Mouse (Mus musculus) layer of hippocampus, adult 18-20 months (tissue): Measurements from ENCODE around the gene Acot12. TPM values are rescaled to one million over a fixed set of nuclear protein-coding genes. Genes with fewer than 3 reads are reported as not detected.

Experiments used
- DNase-seq, 2 experiments: peaks; one replicate each; pipeline ENCODE4 v3.0.0; 2022; ENCODE audit warnings: low spot score in 2 of 2
- microRNA-seq, 2 experiments: library from miRNA; unstranded; fragments of <30 nt; microRNA quantifications; one replicate each; pipeline ENCODE4 v1.2.0; 2021
- total RNA-seq, 2 experiments: library from RNA; stranded (reverse); gene quantifications; 2 replicates each; pipeline ENCODE4 v1.2.3; 2021

The Acot12 gene
- total RNA-seq, 2 experiments from 2014 or later, result 0.42 to 1.1 TPM

DNA sequence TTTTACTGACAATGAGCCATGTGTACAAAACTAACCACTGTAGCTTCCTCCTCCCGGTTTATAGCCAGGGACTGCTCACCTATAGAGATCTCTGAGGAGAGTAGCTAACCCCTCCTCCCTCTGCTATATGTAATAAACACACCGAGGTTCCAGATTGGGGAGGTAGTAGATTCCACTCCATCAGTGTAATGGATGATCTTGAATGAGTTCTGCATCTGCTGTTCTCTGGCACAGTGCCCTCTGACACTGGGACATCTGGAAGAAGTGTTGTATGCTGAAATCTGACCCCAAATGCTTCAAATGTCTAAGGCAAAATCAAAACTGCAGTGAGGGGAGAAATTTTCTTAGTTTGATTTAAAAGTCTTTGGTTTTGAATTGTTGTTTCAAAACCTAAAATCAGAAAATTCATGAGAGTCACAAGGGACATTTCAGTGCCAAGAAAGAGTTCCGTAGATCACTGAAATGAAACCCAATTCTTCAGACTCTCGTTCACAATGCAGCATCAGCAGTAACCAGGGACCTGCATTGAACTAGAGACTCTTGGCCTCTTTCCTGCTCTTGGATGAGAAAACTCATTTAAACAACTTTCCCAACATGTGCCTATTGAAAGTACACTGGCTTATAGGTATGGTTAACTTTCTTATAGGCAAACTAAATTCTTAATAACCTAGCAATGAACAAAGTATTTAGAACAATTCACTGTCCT is 83.7 kb downstream of the Acot12 start:
- DNase-seq, result no peak

DNA sequence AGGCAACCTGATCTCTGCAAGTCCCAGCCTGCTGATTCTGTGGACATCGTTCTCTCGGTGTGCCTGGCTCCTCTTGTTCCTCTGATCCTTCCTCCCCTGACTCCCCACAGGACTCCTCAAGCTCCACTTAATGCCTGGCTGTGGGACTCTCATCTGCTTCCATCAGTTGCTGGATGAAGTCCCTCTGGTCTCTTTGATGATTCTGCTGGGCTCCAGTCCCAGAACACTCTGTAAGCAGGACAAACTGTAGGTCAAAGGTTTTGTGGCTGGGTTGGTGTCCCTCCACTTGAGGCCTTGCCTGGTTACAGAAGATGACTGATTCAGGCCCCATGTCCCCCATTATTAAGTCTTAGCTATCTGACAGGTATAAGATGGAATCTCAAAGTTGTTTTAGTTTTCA is 84.8 kb downstream of the Acot12 start:
- DNase-seq, result no peak

DNA sequence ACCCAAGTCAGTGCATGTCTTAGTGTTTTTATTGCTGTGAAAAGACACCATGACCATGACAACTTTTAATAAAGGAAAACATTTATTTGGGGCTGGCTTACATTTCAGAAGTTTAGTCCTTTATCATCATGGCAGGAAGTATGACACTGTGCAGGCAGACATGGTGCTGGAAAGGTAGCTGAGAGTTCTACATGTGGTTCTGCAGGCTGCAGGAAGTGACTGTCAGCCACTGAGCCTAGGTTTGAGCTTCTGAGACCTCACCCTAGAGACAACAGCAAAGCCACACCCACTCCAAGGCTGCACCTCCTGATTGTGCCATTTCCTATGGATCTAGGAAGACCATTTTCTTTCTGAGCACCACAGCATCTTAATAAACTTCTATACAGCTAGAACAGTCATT is 86.6 kb downstream of the Acot12 start:
- no peak for DNase-seq

Small RNA genes within 50 kb of the gene (microRNA-seq; reads per million reads assigned to microRNA genes)
- gene Gm27656, result 0 reads per million in 2 experiments

Other genes starting within 250 kb of the Acot12 start
- gene Zcchc9, start 66.2 kb downstream of the Acot12 start, total RNA-seq, result 10 to 100 TPM; 12.5 to 15.0 TPM
- under 1 TPM in 1 of 2 experiments, not detected in 1; 0.58 TPM for gene Ckmt2, start 135.4 kb downstream of the Acot12 start, total RNA-seq